Mouse (Mus musculus) embryo, embryonic 11 days (tissue): ENCODE measurements around the gene Vmn2r15.

Experiments used
- DNase-seq: peaks from one replicate; pipeline ENCODE4 v3.0.0-alpha.2; 2015

Gene Vmn2r15

DNA sequence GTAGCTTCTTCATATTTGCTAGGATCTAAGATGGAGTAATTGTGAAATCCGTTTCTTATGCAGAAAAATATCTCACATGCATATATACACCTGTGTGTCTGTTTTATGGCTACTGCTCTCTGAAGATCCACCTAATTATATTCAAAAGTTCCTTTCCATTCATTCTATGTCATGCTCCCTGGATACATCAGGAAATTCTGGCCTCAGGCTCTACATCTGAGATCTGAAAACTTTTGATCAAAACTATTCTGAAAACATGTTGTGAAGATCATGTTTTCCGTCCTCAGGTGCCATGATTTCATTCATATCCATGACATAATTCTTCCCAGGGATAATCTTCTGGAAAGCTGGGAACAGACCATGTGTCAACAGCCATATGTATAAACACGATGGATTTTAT is at the start of gene Vmn2r15:
Gene Vmn2r15 (minus strand): TSS at position 101 of the 400 bp plus-strand sequence.
- DNase-seq: no peak

DNA sequence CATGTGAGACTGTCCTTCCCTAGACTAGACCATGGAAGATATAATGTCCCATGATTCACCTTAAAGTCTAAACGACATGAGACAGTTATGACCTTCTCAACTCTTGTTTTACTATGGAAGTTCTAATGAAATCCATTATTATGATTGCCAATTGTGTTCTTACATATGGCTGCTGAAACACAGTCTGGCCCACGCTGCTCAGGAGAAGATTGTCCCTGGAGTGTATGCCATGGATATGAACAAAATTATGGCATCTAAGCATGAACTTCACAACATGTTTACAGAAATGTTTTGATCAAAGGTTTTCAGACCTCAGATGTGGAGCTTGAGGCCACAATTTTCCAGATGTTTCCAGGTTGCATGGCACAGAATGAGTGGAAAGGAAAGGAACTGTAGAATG is 32.4 kb upstream of the Vmn2r15 start, which contains the start of gene Vmn2r16:
Gene Vmn2r16 (plus strand): TSS at position 301 of the 400 bp plus-strand sequence.
- no peak for DNase-seq

DNA sequence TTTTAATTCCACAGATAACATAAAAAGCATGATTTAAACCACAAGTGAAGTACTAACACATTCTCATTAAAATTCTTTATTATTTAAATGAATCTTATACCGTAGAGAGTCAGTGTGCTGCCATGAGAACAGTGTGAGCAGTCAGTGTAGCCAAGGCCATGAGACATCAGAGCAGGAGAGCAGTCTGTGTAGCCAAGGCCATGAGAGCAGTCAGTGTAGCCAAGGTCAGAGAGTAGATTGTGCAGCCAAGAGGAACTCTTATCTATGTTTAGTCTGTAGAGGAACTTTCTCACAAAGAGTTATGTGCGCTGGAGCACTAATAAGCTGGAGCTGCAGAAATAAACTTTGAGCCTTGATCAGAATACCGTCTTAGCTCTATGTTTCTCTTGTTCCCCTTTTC is 2.8 kb downstream of the Vmn2r15 start:
- DNase-seq: no peak
